Mouse (Mus musculus) cortical plate, adult 2 months (tissue): ENCODE measurements at regions not wholly inside any gene's neighbourhood (a gene's known extent, or its start where the extent isn't known, plus 50 kb on each side); places are given as distances from the start of the nearest gene placed in this dataset.

ENCODE experiments used
- H3K27ac ChIP-seq: fragments of 200-500 bp; 2 replicates; pipeline ENCODE4 v1.5.1; 2012; ENCODE audit warnings: low read length, control low read depth, inconsistent platforms; ENCODE audit not compliant: insufficient read depth
- H3K4me1 ChIP-seq: fragments of 200-500 bp; 2 replicates; pipeline ENCODE4 v1.6.1; 2011; ENCODE audit warnings: low read length; ENCODE audit not compliant: control insufficient read depth, insufficient read depth
- H3K4me3 ChIP-seq: fragments of 200-500 bp; 2 replicates; pipeline ENCODE4 v1.5.1; 2011; ENCODE audit warnings: mild to moderate bottlenecking, low read length, control low read depth; ENCODE audit not compliant: insufficient read depth
- CTCF ChIP-seq: fragments of 200-500 bp; IDR thresholded peaks from 2 replicates; pipeline ENCODE4 v1.5.1; 2011; ENCODE audit warnings: mild to moderate bottlenecking, control low read depth, low read length; ENCODE audit not compliant: insufficient read depth; ENCODE audit errors: extremely low read depth
- POLR2A ChIP-seq: fragments of 200-500 bp; IDR thresholded peaks from 2 replicates; pipeline ENCODE4 v1.6.1; 2011; ENCODE audit warnings: mild to moderate bottlenecking, low read length, control low read depth; ENCODE audit not compliant: insufficient read depth; ENCODE audit errors: extremely low read depth

- H3K4me1 ChIP-seq, result no peaks in the 10 kb centered on the region
- H3K4me3 ChIP-seq, result no peak overlapping the region
- no peak overlapping the region for H3K27ac ChIP-seq
- TF ChIP-seq CTCF, result no peak
- TF ChIP-seq POLR2A, result no peak
Measured at GRCm38 (mm10) chr4:54497312-54497994, 447.4 kb upstream of the Zfp462 start.

DNA sequence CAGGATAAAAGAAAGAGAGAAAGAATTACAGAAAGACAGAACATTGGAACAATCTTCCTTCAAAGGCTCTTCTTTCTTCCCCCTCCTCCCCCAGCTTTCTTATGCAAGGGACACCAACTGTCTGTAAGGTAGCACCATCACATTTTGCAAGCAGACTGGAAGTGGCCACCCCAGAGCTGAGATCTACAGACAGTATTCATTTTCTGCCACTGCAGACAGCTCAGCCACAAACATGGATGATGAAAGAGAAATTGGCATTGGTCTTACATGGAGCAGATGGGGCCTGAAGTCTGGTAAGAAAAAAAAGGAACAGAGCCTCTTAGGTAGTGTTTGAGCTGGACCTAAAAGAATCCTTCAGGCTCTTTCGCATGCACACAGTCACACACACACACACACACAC lies 428.9 kb upstream of the Zfp462 start:
- Histone ChIP-seq H3K4me3 (no peak overlapping the region), H3K27ac (no peak overlapping the region), H3K4me1 (no peaks in the 10 kb centered on the region)
- TF ChIP-seq POLR2A (no peak), CTCF (no peak)

DNA sequence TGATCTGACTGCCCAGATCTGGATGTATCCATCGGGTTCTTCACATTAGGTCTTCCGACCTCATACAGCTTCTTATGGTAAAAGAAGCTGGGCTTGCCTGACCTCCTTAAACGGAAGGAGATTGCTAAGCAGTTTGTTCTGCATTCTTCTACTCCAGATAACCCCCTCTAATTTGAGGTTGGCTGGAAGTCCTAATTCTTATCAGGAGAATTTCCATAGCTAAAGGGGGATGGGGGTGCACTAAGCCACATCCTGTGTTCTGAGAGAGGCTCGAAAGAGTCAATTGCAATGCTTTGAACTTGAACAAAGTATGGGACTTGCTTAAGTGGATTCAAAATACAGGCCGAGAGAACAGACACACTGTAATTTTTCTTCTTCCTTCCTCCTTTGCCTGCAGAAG lies 421.6 kb upstream of the Zfp462 start:
- Histone ChIP-seq H3K4me1 (no peaks in the 10 kb centered on the region), H3K4me3 (no peak overlapping the region), H3K27ac (no peak overlapping the region)
- no peak for TF ChIP-seq POLR2A
- TF ChIP-seq CTCF, result no peak

- no peak for TF ChIP-seq POLR2A
- TF ChIP-seq CTCF, result no peak
- no peaks in the 10 kb centered on the region for H3K4me1 ChIP-seq
Measured at GRCm38 (mm10) chr4:54526003-54526586, 418.8 kb upstream of the Zfp462 start.

GRCm38 (mm10) chr4:54527660-54528059 lies 417.2 kb upstream of the Zfp462 start:
- Histone ChIP-seq H3K27ac (no peak overlapping the region), H3K4me3 (no peak overlapping the region), H3K4me1 (no peaks in the 10 kb centered on the region)
- TF ChIP-seq CTCF (no peak), POLR2A (no peak)

More at GRCm38 (mm10) chr4:54526003-54526586, 418.8 kb upstream of the Zfp462 start:
- no peak overlapping the region for H3K4me3 ChIP-seq
- H3K27ac ChIP-seq, result no peak overlapping the region

GRCm38 (mm10) chr4:54531739-54532138 lies 413.1 kb upstream of the Zfp462 start:
- H3K4me3 ChIP-seq, result no peak overlapping the region
- no peak overlapping the region for H3K27ac ChIP-seq
- TF ChIP-seq CTCF (no peak), POLR2A (no peak)
- 0 out of 2 replicates have a peak, but pooled peaks cover 2% of the 10 kb centered on the region for H3K4me1 ChIP-seq

- Histone ChIP-seq H3K4me3 (no peak overlapping the region), H3K27ac (no peak overlapping the region), H3K4me1 (0 out of 2 replicates have a peak, but pooled peaks cover 2% of the 10 kb centered on the region)
- no peak for TF ChIP-seq CTCF
Measured at GRCm38 (mm10) chr4:54533846-54534245, 411.0 kb upstream of the Zfp462 start.

- Histone ChIP-seq H3K4me1 (no peaks in the 10 kb centered on the region), H3K4me3 (no peak overlapping the region), H3K27ac (no peak overlapping the region)
- TF ChIP-seq CTCF (no peak), POLR2A (no peak)
Measured at GRCm38 (mm10) chr4:54552864-54553618, 391.8 kb upstream of the Zfp462 start.

DNA sequence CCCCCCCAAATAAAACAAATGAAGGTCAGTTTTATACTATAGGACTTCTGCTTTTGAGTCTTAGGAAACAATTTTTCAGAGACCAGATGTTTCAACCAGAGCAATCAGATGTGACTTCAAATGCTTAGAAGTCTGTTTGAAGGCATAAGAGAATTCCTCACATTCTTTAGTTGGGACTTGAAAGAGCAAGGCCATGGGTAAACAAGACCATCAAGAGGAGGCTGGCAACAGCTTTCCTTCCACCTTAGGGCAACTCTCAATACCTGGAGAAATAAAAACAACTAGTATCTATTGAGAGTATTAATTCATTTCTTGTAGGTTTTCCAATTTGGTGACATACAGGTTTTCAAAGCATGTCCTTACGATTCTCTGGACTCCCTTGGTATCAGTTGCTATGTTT lies 381.8 kb upstream of the Zfp462 start:
- no peak overlapping the region for H3K27ac ChIP-seq
- no peak for TF ChIP-seq POLR2A
- TF ChIP-seq CTCF, result no peak
- no peak overlapping the region for H3K4me3 ChIP-seq
- no peaks in the 10 kb centered on the region for H3K4me1 ChIP-seq

GRCm38 (mm10) chr4:54573185-54573584 lies 371.7 kb upstream of the Zfp462 start:
- Histone ChIP-seq H3K4me3 (no peak overlapping the region), H3K4me1 (no peaks in the 10 kb centered on the region), H3K27ac (no peak overlapping the region)
- no peak for TF ChIP-seq CTCF
- no peak for TF ChIP-seq POLR2A

DNA sequence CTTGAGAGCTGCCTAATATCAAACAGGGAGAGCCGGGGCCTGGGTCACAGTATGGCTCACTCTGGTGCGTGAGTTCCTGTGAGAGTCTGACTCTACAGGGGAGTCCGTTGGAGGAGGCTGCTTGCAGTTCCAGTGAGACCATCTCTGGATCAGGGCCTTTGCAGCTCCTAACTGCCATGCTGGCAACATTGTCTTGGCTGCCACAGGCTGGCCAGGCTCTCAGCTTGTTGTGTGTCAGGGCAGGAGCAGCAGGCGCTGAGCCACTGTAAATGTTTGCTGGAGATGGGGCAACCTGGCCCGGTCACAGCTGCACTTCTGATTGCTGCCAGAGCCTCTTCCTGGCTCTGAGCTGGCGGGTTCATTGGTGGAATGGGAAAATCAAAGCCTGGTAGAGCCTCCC lies 357.7 kb upstream of the Zfp462 start:
- TF ChIP-seq POLR2A, result no peak
- no peaks in the 10 kb centered on the region for H3K4me1 ChIP-seq
- H3K4me3 ChIP-seq, result no peak overlapping the region
- no peak overlapping the region for H3K27ac ChIP-seq
